Comparison of ENCODE assay signal across 13 mouse cellular contexts in the genomic region with DNA sequence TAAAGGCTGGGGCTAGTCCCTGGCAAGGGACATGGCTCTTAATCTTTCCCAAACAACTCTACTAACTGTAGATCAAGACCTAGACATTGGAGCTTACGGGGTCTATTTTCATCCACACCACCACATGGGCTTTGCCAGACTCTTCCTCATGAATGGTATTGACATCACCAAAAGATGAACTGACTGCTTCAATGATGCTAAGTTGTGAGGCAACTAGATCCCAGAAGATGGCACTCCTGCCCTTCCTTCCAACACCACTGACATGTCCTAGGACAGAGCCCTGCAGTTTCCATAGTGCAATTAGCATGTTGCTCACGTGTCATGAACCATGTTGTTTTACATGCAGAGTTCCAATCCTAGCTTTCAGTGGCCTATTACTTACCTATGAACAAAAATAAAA.
DNase-seq lines count a peak whose midpoint lies in the region; ATAC-seq and TF ChIP-seq lines count a peak whose summit lies in the region.
"Had no signal": no experiment of that assay in that cellular context is flagged by ENCODE, and none has a peak within 500 bp of the region (broad histone marks: within the 10 kb centered on the region; RNA-seq: fewer than 3 reads in every experiment).

No protein-coding gene starts in this region.

- DNase-seq in heart, adult 11 months: peak; percentile 59
- DNase-seq in heart, embryonic 10.5 days (ENCODE audit: low spot score): no peak
- no peak for DNase-seq in left cerebral cortex, adult 2 months (ENCODE audit: extremely low spot score in 1 of 2, low spot score in 2 of 2)
- DNase-seq in left cerebral cortex, adult 11 months (ENCODE audit: low spot score): no peak
- DNase-seq in 3T3-L1 (ENCODE audit: low read depth, low spot score): peak; percentile 60
- DNase-seq in MN1 (ENCODE audit: low spot score): peak; percentile 63
- DNase-seq: adrenal gland, postnatal 14 days; gastrocnemius, postnatal 25 days; left cerebral cortex, postnatal 4 days; thymus, postnatal 4 days had no signal

- H3K27ac ChIP-seq in heart, embryonic 10.5 days: no peak overlapping the region
- no peak overlapping the region for H3K27ac ChIP-seq in left cerebral cortex, adult 2 months
- H3K27ac ChIP-seq in hindbrain, embryonic 16.5 days (ENCODE audit: low read depth, low read length): no peak overlapping the region
- H3K27ac ChIP-seq: embryonic facial prominence, embryonic 13.5 days; forebrain, embryonic 13.5 days had no signal

- intact Hi-C loops in left cerebral cortex, adult 2 months (cut with DNase I): no loop called here

- peaks cover 8% of the 10 kb centered on the region; the same call in 1 of the 2 replicates for H3K27me3 ChIP-seq in heart, embryonic 10.5 days (ENCODE audit: insufficient read depth, poor library complexity, severe bottlenecking)
- H3K27me3 ChIP-seq in hindbrain, embryonic 16.5 days (replicated peaks; ENCODE audit: control insufficient read depth, insufficient read depth, low read length): no peaks in the 10 kb centered on the region
- H3K27me3 ChIP-seq: embryonic facial prominence, embryonic 13.5 days; forebrain, embryonic 13.5 days had no signal

- H3K36me3 ChIP-seq in heart, embryonic 10.5 days: no peaks in the 10 kb centered on the region
- no peaks in the 10 kb centered on the region for H3K36me3 ChIP-seq in hindbrain, embryonic 16.5 days (ENCODE audit: control insufficient read depth, insufficient read depth, low read length)
- H3K36me3 ChIP-seq: embryonic facial prominence, embryonic 13.5 days had no signal

- no peak for ATAC-seq in hindbrain, embryonic 16.5 days
- ATAC-seq: forebrain, embryonic 13.5 days had no signal

- no peak overlapping the region for H3K9ac ChIP-seq in hindbrain, embryonic 16.5 days (ENCODE audit: low read depth, low read length)
- H3K9ac ChIP-seq: embryonic facial prominence, embryonic 13.5 days; forebrain, embryonic 13.5 days had no signal

- no peak overlapping the region for H3K4me3 ChIP-seq in heart, embryonic 10.5 days
- H3K4me3 ChIP-seq in left cerebral cortex, adult 2 months: no peak overlapping the region
- no peak overlapping the region for H3K4me3 ChIP-seq in hindbrain, embryonic 16.5 days (ENCODE audit: low read length)
- H3K4me3 ChIP-seq: embryonic facial prominence, embryonic 13.5 days; forebrain, embryonic 13.5 days had no signal

- peak; percentile 49 for TF ChIP-seq CTCF in left cerebral cortex, adult 2 months (IDR thresholded peaks at IDR 0.05)

- H3K9me3 ChIP-seq in heart, embryonic 10.5 days: no peaks in the 10 kb centered on the region
- H3K9me3 ChIP-seq in hindbrain, embryonic 16.5 days (ENCODE audit: control insufficient read depth, low read length): no peaks in the 10 kb centered on the region
- H3K9me3 ChIP-seq: embryonic facial prominence, embryonic 13.5 days; forebrain, embryonic 13.5 days had no signal

- H3K4me1 ChIP-seq in heart, embryonic 10.5 days: peaks cover 20% of the 10 kb centered on the region
- H3K4me1 ChIP-seq in hindbrain, embryonic 16.5 days (ENCODE audit: control insufficient read depth, insufficient read depth, low read depth, low read length): no peaks in the 10 kb centered on the region
- H3K4me1 ChIP-seq: forebrain, embryonic 13.5 days had no signal

- no peak overlapping the region for H3K4me2 ChIP-seq in hindbrain, embryonic 16.5 days (ENCODE audit: low read length)
- H3K4me2 ChIP-seq: embryonic facial prominence, embryonic 13.5 days; forebrain, embryonic 13.5 days had no signal

- WGBS in heart, embryonic 10.5 days: 82% methylated on average over 2 of the region's 2 CpGs
- WGBS in hindbrain, embryonic 16.5 days: 85% methylated on average over 2 of the region's 2 CpGs

Comparison
In these comparisons a context has a peak if more than half of its experiments do, and no peak if none do; other contexts are left out.
1. DNase-seq: peak in heart, adult 11 months (single experiment), 3T3-L1 (single experiment) and MN1 (single experiment); none in heart, embryonic 10.5 days (single experiment), left cerebral cortex, adult 2 months (0 of 2) and left cerebral cortex, adult 11 months (single experiment).